Mouse (Mus musculus) spleen, adult 2 months (tissue): ENCODE measurements at regions not wholly inside any gene's neighbourhood (a gene's known extent, or its start where the extent isn't known, plus 50 kb on each side); places are given as distances from the start of the nearest gene placed in this dataset.

ENCODE experiments used
- DNase-seq, 2 experiments: peaks; one replicate each; pipeline versions ENCODE4 v3.0.0 to v3.0.0-alpha.2; 2012 to 2021; ENCODE audit warnings: low spot score in 2 of 2, low read depth in 1 of 2
- H3K27ac ChIP-seq: fragments of 200-500 bp; 2 replicates; pipeline ENCODE4 v1.5.1; 2012; ENCODE audit warnings: low read length, inconsistent platforms; ENCODE audit not compliant: insufficient read depth
- H3K27me3 ChIP-seq: fragments of 200-500 bp; 2 replicates; pipeline ENCODE4 v1.6.1; 2012; ENCODE audit warnings: mild to moderate bottlenecking, moderate library complexity, low read length, inconsistent platforms; ENCODE audit not compliant: control insufficient read depth, insufficient read depth
- H3K36me3 ChIP-seq: fragments of 200-500 bp; 2 replicates; pipeline ENCODE4 v1.6.1; 2012; ENCODE audit warnings: mild to moderate bottlenecking, low read length, inconsistent platforms; ENCODE audit not compliant: control insufficient read depth, insufficient read depth
- H3K4me1 ChIP-seq: fragments of 200-500 bp; 2 replicates; pipeline ENCODE4 v1.6.1; 2011; ENCODE audit warnings: inconsistent platforms; ENCODE audit not compliant: control insufficient read depth, insufficient read depth, insufficient read length
- H3K4me3 ChIP-seq: fragments of 200-500 bp; 2 replicates; pipeline ENCODE4 v1.5.1; 2011; ENCODE audit warnings: mild to moderate bottlenecking, inconsistent platforms; ENCODE audit not compliant: insufficient read depth, insufficient read length; ENCODE audit errors: extremely low read depth
- CTCF ChIP-seq: fragments of 200-500 bp; IDR thresholded peaks from 2 replicates; pipeline ENCODE4 v1.5.1; 2011; ENCODE audit warnings: mild to moderate bottlenecking, inconsistent platforms; ENCODE audit not compliant: insufficient read depth, insufficient read length, insufficient replicate concordance; ENCODE audit errors: extremely low read depth
- POLR2A ChIP-seq: fragments of 200-500 bp; IDR thresholded peaks from 2 replicates; pipeline ENCODE4 v1.6.1; 2011; ENCODE audit warnings: low read depth, low read length, inconsistent platforms
- WGBS: fragments of 180-500 bp; shearing (Covaris S2); methylation state at CpG from one replicate; pipeline ENCODE4 v1.1.7; 2018; 5-methylcytosine and 5-hydroxymethylcytosine counted together

- no peaks in the 10 kb centered on the region for H3K27me3 ChIP-seq
- TF ChIP-seq CTCF = no peak
- H3K4me3 ChIP-seq = no peak overlapping the region
- WGBS = 88% methylated on average over 15 of the region's 15 CpGs
- no peaks in the 10 kb centered on the region for H3K36me3 ChIP-seq
- no peak overlapping the region for H3K27ac ChIP-seq
- H3K4me1 ChIP-seq = no peaks in the 10 kb centered on the region
- DNase-seq = no peak
Observed at GRCm38 (mm10) chr9:46684113-46684850, 314.3 kb upstream of the Gm4791 start.

GRCm38 (mm10) chr9:46672050-46672449 is 326.5 kb upstream of the Gm4791 start:
- no peak for TF ChIP-seq CTCF
- no peak for TF ChIP-seq POLR2A

GRCm38 (mm10) chr9:46654422-46654821 is 334.6 kb upstream of the 4931429L15Rik start:
- TF ChIP-seq CTCF (no peak), POLR2A (no peak)
- DNase-seq = no peak
- no peaks in the 10 kb centered on the region for H3K27me3 ChIP-seq

More at GRCm38 (mm10) chr9:46672050-46672449, 326.5 kb upstream of the Gm4791 start:
- no peaks in the 10 kb centered on the region for H3K4me1 ChIP-seq
- DNase-seq = no peak
- no peaks in the 10 kb centered on the region for H3K27me3 ChIP-seq
- no peak overlapping the region for H3K4me3 ChIP-seq
- 30% methylated on average over 3 of the region's 3 CpGs for WGBS
- H3K36me3 ChIP-seq = no peaks in the 10 kb centered on the region
- no peak overlapping the region for H3K27ac ChIP-seq

GRCm38 (mm10) chr9:46647238-46647922 is 327.6 kb upstream of the 4931429L15Rik start:
- no peak for DNase-seq
- H3K4me1 ChIP-seq = no peaks in the 10 kb centered on the region
- no peaks in the 10 kb centered on the region for H3K27me3 ChIP-seq
- 76% methylated on average over 9 of the region's 9 CpGs for WGBS
- TF ChIP-seq CTCF (no peak), POLR2A (no peak)
- H3K36me3 ChIP-seq = no peaks in the 10 kb centered on the region
- no peak overlapping the region for H3K27ac ChIP-seq
- H3K4me3 ChIP-seq = no peak overlapping the region

More at GRCm38 (mm10) chr9:46654422-46654821, 334.6 kb upstream of the 4931429L15Rik start:
- Histone ChIP-seq H3K4me1 (no peaks in the 10 kb centered on the region), H3K27ac (no peak overlapping the region), H3K36me3 (no peaks in the 10 kb centered on the region), H3K4me3 (no peak overlapping the region)
- WGBS = 85% methylated on average over 8 of the region's 8 CpGs

- Histone ChIP-seq H3K4me1 (no peaks in the 10 kb centered on the region), H3K4me3 (no peak overlapping the region), H3K27ac (no peak overlapping the region), H3K27me3 (no peaks in the 10 kb centered on the region), H3K36me3 (no peaks in the 10 kb centered on the region)
- no peak for DNase-seq
- WGBS = 72% methylated on average over 7 of the region's 7 CpGs
- no peak for TF ChIP-seq CTCF
- TF ChIP-seq POLR2A = no peak
Observed at GRCm38 (mm10) chr9:46645469-46645884, 325.7 kb upstream of the 4931429L15Rik start.

GRCm38 (mm10) chr9:46643551-46643950 is 323.8 kb upstream of the 4931429L15Rik start:
- no peak for DNase-seq
- no peaks in the 10 kb centered on the region for H3K27me3 ChIP-seq
- 63% methylated on average over 3 of the region's 3 CpGs for WGBS
- no peak overlapping the region for H3K27ac ChIP-seq
- no peak for TF ChIP-seq CTCF
- TF ChIP-seq POLR2A = no peak
- H3K4me1 ChIP-seq = no peaks in the 10 kb centered on the region
- H3K4me3 ChIP-seq = no peak overlapping the region
- H3K36me3 ChIP-seq = no peaks in the 10 kb centered on the region

GRCm38 (mm10) chr9:46642696-46643095 is 322.9 kb upstream of the 4931429L15Rik start:
- no peak overlapping the region for H3K4me3 ChIP-seq
- no peak for DNase-seq
- no peaks in the 10 kb centered on the region for H3K36me3 ChIP-seq
- no peak for TF ChIP-seq CTCF
- TF ChIP-seq POLR2A = no peak
- WGBS = 19% methylated on average over 9 of the region's 9 CpGs
- H3K4me1 ChIP-seq = no peaks in the 10 kb centered on the region
- H3K27me3 ChIP-seq = no peaks in the 10 kb centered on the region
- no peak overlapping the region for H3K27ac ChIP-seq
